35 mouse cellular contexts compared by ENCODE assay signal in the genomic region with DNA sequence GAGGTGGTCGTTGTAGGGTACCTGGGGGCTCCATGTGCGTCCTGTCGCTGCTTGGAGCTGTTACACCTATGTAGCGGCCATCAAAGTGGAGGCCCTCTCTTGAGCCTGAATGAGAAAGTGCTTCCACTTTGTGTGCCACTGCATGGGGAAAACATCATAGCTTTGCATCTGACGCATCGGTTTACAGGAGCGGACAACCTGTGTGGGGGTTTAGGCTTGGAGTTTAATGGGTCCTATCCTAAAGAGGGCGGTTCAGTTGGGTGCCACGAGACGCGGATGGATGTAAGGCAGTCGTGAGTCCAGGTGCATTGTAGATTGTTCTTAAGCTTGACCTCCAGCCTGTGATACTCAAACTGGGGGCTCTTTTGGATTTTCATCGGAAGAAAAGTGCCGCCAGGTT. TPM values are rescaled to one million over a fixed set of nuclear protein-coding genes. Genes with fewer than 3 reads are reported as not detected.
DNase-seq lines count a peak whose midpoint lies in the region; ATAC-seq and TF ChIP-seq lines count a peak whose summit lies in the region.
"Had no signal": no experiment of that assay in that cellular context is flagged by ENCODE, and none has a peak within 500 bp of the region (broad histone marks: within the 10 kb centered on the region; RNA-seq: fewer than 3 reads in every experiment).

No protein-coding gene starts in this region.

- peak; percentile 13 for DNase-seq in hindbrain, embryonic 11.5 days (ENCODE audit: low spot score)
- DNase-seq in hindbrain, embryonic 10.5 days (ENCODE audit: low spot score), result no peak
- DNase-seq in testis, postnatal 14 days (ENCODE audit: low spot score), result no peak
- DNase-seq in ES-CJ7 (ENCODE audit: low read depth, low spot score) (peak; percentile 66), ZHBTc4 (ENCODE audit: low read depth, low spot score) (peak; percentile 64)
- DNase-seq in layer of hippocampus, postnatal 14 days (ENCODE audit: low spot score in 2 of 2), result no peak
- DNase-seq in left cerebral cortex, postnatal 36 days (ENCODE audit: low spot score in 2 of 2), result no peak
- DNase-seq: adrenal gland, adult 2 months; adrenal gland, postnatal 14 days; cerebellum, adult 11 months; cerebellum, adult 2 months; cerebellum, adult 9-11 months; cerebellum, postnatal 36 days; embryo, embryonic 11 days; gastrocnemius, postnatal 10 days; gastrocnemius, postnatal 36 days; heart, adult 2 months; heart, postnatal 10 days had no signal

- no peaks in the 10 kb centered on the region for H3K36me3 ChIP-seq in hindbrain, embryonic 11.5 days (ENCODE audit: control insufficient read depth, insufficient read depth, low read length)
- H3K36me3 ChIP-seq in hindbrain, embryonic 10.5 days, result no peaks in the 10 kb centered on the region
- no peaks in the 10 kb centered on the region for H3K36me3 ChIP-seq in testis, adult 2 months (ENCODE audit: control insufficient read depth, insufficient read depth, low read length)
- H3K36me3 ChIP-seq: forebrain, embryonic 10.5 days; heart, embryonic 15.5 days had no signal

- H3K27me3 ChIP-seq in hindbrain, embryonic 11.5 days (ENCODE audit: control insufficient read depth, insufficient read depth, low read length), result peaks cover 19% of the 10 kb centered on the region
- peaks cover 31% of the 10 kb centered on the region for H3K27me3 ChIP-seq in hindbrain, embryonic 10.5 days (ENCODE audit: insufficient read depth, poor library complexity, severe bottlenecking)
- no peaks in the 10 kb centered on the region for H3K27me3 ChIP-seq in testis, adult 2 months (ENCODE audit: control insufficient read depth, insufficient read depth, low read length)

- H3K9ac ChIP-seq in hindbrain, embryonic 11.5 days (ENCODE audit: low read depth, low read length), result no peak overlapping the region
- H3K9ac ChIP-seq: forebrain, embryonic 13.5 days; heart, embryonic 15.5 days; hindbrain, embryonic 14.5 days had no signal

- TF ChIP-seq CTCF in testis, adult 2 months (IDR thresholded peaks at IDR 0.05; ENCODE audit: control insufficient read depth, insufficient read depth, insufficient replicate concordance, low read depth, low read length), result no peak

- H3K27ac ChIP-seq in hindbrain, embryonic 11.5 days (ENCODE audit: low read depth, low read length), result no peak overlapping the region
- H3K27ac ChIP-seq in hindbrain, embryonic 10.5 days, result no peak overlapping the region
- H3K27ac ChIP-seq in testis, adult 2 months (ENCODE audit: control insufficient read depth, insufficient read depth, low read depth, low read length), result no peak overlapping the region
- H3K27ac ChIP-seq: forebrain, embryonic 10.5 days; forebrain, embryonic 13.5 days; heart, adult 2 months; heart, embryonic 15.5 days; hindbrain, embryonic 14.5 days; hindbrain, postnatal 0 days had no signal

- 26% methylated on average over 14 of the region's 14 CpGs for WGBS in hindbrain, embryonic 11.5 days
- WGBS in hindbrain, embryonic 10.5 days, result 25% methylated on average over 14 of the region's 14 CpGs

- no peak overlapping the region for H3K4me3 ChIP-seq in hindbrain, embryonic 11.5 days (ENCODE audit: low read depth, low read length)
- no peak overlapping the region for H3K4me3 ChIP-seq in hindbrain, embryonic 10.5 days
- peak overlapping the region; percentile 46 for H3K4me3 ChIP-seq in testis, adult 2 months (ENCODE audit: control insufficient read depth, low read depth, low read length)
- H3K4me3 ChIP-seq: forebrain, embryonic 10.5 days; forebrain, embryonic 13.5 days; heart, adult 2 months; heart, embryonic 15.5 days had no signal

- no peaks in the 10 kb centered on the region for H3K4me1 ChIP-seq in hindbrain, embryonic 11.5 days (replicated peaks; ENCODE audit: control insufficient read depth, insufficient read depth, low read length)
- H3K4me1 ChIP-seq in hindbrain, embryonic 10.5 days (replicated peaks), result no peaks in the 10 kb centered on the region
- peaks cover 4% of the 10 kb centered on the region for H3K4me1 ChIP-seq in testis, adult 2 months (ENCODE audit: control insufficient read depth, insufficient read depth, low read length)
- H3K4me1 ChIP-seq: forebrain, embryonic 10.5 days; forebrain, embryonic 13.5 days; heart, embryonic 15.5 days had no signal

- H3K9me3 ChIP-seq in hindbrain, embryonic 11.5 days (ENCODE audit: control insufficient read depth, low read length), result no peaks in the 10 kb centered on the region
- no peaks in the 10 kb centered on the region for H3K9me3 ChIP-seq in hindbrain, embryonic 10.5 days
- H3K9me3 ChIP-seq: forebrain, embryonic 10.5 days; forebrain, embryonic 13.5 days; heart, embryonic 15.5 days had no signal

- H3K4me2 ChIP-seq in hindbrain, embryonic 11.5 days (replicated peaks; ENCODE audit: low read depth, low read length), result no peak overlapping the region
- H3K4me2 ChIP-seq: forebrain, embryonic 13.5 days; heart, embryonic 11.5 days; heart, embryonic 15.5 days; hindbrain, embryonic 14.5 days had no signal

- intact Hi-C loops in left cerebral cortex, postnatal 36 days (cut with DNase I), result no loop called here

- no peak for TF ChIP-seq POLR2A in testis, adult 2 months (IDR thresholded peaks at IDR 0.05; ENCODE audit: control insufficient read depth, low read depth, low read length)

- no peak for ATAC-seq in hindbrain, embryonic 11.5 days (ENCODE audit: low FRiP score)
- ATAC-seq: CD4-positive, CD25-positive, alpha-beta regulatory T cell, adult 4 months; forebrain, embryonic 13.5 days; forebrain, embryonic 16.5 days; hindbrain, postnatal 0 days; inflammation-experienced regulatory T-cells, adult 6 months; intestine, postnatal 0 days had no signal

RNA-seq across cellular contexts. Expression of gene Nlrp12, which starts 30.7 kb away (rescaled TPM):
- polyA plus RNA-seq in hindbrain, embryonic 11.5 days (2014; fragmentation: Nextera tagmentation; extraction: Ambion mirVana), result 0.05 TPM in 1 of 2 replicates, not detected in the other
- polyA plus RNA-seq in hindbrain, embryonic 10.5 days (2016; fragmentation: Nextera tagmentation; extraction: Ambion mirVana), result not detected in 2 replicates
- polyA plus RNA-seq in testis, adult 2 months (2012; rRNA removed), result 0.02 and 0.04 TPM in 2 replicates
- under 1 TPM in 1 of 2 experiments, not detected in 1; 0.16 TPM for total RNA-seq in layer of hippocampus, postnatal 14 days (2021)
- not detected for total RNA-seq in left cerebral cortex, postnatal 36 days (2021)
- total RNA-seq: adrenal gland, adult 2 months; gastrocnemius, adult 18-20 months; gastrocnemius, postnatal 36 days had no signal
- polyA plus RNA-seq: CD4-positive, CD25-positive, alpha-beta regulatory T cell, adult 4 months; cerebellum, adult 2 months; embryonic facial prominence, embryonic 11.5 days; forebrain, embryonic 10.5 days; forebrain, embryonic 13.5 days; forebrain, embryonic 16.5 days; heart, embryonic 11.5 days; heart, embryonic 15.5 days; inflammation-experienced regulatory T-cells, adult 6 months; intestine, postnatal 0 days had no signal

RNA-seq across cellular contexts. Expression of gene AU018091, which starts 49.9 kb away (rescaled TPM):
- 0.12 and 0.28 TPM in 2 replicates for polyA plus RNA-seq in hindbrain, embryonic 11.5 days (2014; fragmentation: Nextera tagmentation; extraction: Ambion mirVana)
- polyA plus RNA-seq in hindbrain, embryonic 10.5 days (2016; fragmentation: Nextera tagmentation; extraction: Ambion mirVana), result 0.30 and 0.35 TPM in 2 replicates
- polyA plus RNA-seq in testis, adult 2 months (2012; rRNA removed), result 2.7 and 3.2 TPM in 2 replicates
- total RNA-seq in layer of hippocampus, postnatal 14 days (2021), result not detected
- total RNA-seq in left cerebral cortex, postnatal 36 days (2021), result not detected
- total RNA-seq: adrenal gland, adult 2 months; adrenal gland, postnatal 14 days; adrenal gland, postnatal 4 days; gastrocnemius, adult 18-20 months; gastrocnemius, postnatal 10 days; gastrocnemius, postnatal 36 days; granulocyte monocyte progenitor cell, adult 5-6 weeks; heart, adult 2 months; heart, postnatal 10 days; hematopoietic stem cell, adult 5-6 weeks; hindbrain, postnatal 0 days had no signal
- polyA plus RNA-seq: adrenal gland, adult 2 months; CD4-positive, CD25-positive, alpha-beta regulatory T cell, adult 4 months; cerebellum, adult 2 months; cortical plate, adult 2 months; forebrain, embryonic 13.5 days; forebrain, embryonic 16.5 days; heart, adult 2 months; heart, embryonic 11.5 days; heart, embryonic 15.5 days; hindbrain, embryonic 14.5 days; hindbrain, postnatal 0 days; inflammation-experienced regulatory T-cells, adult 6 months; intestine, postnatal 0 days had no signal

Comparison
In these comparisons a context has a peak if more than half of its experiments do, and no peak if none do; other contexts are left out.
1. DNase-seq: peak in hindbrain, embryonic 11.5 days (single experiment), ES-CJ7 (single experiment) and ZHBTc4 (single experiment); none in hindbrain, embryonic 10.5 days (single experiment), testis, postnatal 14 days (single experiment), layer of hippocampus, postnatal 14 days (0 of 2) and left cerebral cortex, postnatal 36 days (0 of 2).